Mouse (Mus musculus): Measurements from ENCODE around the gene Islr.

Islr gene

DNA sequence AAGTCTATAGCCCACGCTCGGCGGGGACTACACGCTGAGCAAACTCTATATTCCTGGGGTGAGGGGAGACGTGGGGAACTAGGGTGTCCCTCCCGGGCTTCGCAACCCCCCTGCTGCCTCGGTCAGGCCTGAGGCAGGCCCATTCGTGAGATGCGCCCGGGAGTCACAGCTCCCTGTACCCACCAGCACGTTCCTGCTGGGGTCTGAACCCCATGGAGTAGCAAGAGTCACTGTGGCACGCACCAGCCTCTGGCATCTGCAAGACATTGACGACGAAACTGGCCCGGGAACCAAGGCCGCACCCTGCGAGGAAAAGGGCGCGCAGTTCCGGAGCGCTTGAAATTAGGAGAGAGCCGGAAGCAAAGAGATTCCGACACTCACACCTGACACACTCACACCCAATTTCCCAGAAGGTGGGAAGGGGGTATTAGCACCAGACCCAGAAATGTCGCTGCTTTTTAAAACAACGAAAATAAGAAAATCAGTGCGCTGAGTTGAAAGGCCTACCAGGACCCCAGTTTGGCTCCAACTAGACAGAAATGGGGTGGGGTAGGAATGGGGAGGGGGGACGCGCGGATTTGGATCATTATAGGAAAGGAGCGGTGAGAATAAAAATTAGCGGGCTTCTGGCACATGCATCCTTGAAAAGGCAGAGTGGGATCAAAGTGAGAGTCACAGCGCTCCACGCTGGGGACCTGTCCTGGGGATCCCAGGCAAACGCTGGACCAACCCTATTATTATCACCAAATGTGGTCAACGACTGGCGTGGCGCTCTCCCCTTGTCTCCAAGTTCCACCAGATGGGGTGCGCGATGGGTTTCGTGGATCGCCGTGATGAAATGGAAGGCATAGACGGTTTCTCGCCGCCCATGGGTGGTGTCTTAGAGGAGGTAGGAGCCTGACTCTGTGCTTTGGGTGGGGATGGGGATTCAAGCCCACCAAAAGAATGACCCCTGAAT is 7.2 kb downstream of the Islr start:
- DNase-seq (ENCODE audit: low spot score in 2 of 2): no peak

DNA sequence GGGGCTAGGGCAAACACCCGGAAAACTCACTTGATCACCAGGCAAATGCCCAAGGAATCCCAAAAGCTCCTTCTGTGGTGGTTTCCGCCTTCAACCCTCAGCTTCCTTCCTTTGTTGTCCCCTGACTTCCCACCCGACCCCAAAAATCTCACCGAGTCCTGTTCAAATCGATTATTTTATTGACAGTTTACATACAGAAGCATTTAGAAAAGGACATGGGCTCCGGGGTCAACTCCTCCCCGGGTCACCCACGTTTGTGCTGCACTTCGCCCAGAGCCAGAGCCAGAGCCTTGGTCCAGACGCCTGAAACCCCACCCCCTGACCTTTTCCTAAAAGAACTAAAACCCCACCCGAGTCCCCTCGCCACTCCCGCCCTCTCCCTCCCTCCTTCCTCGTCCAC is 8.0 kb downstream of the Islr start:
- DNase-seq (ENCODE audit: low spot score in 2 of 2): no peak

- DNase-seq (ENCODE audit: low spot score in 2 of 2): no peak
Measured at GRCm38 (mm10) chr9:58195671-58196070, 8.4 kb downstream of the Islr start.

DNA sequence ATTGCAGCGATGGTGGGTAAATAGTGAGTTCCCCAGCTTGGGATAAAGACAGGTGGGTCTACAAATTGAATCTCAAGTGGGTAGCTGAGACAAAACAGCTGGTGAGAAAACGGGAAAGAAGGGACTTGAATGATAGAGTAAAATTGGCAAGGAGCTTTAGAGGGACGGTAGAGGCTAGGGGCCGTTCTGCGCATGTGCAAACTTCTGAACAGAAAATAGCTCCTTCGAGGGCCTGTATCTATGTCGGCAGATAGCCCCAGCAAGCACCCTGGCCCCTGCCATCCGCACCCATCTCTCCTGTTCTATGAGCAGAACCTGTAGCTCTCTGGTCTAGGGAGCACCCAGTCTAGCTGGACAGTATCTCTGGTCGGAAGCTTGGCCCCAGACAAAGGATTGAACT is 9.9 kb downstream of the Islr start:
- no peak for DNase-seq (ENCODE audit: low spot score in 2 of 2)

- no peak for DNase-seq (ENCODE audit: low spot score in 2 of 2)
Measured at GRCm38 (mm10) chr9:58184456-58184855, 19.6 kb downstream of the Islr start.

- DNase-seq (ENCODE audit: low spot score in 2 of 2): no peak
Measured at GRCm38 (mm10) chr9:58179390-58179789, 24.7 kb downstream of the Islr start.

DNA sequence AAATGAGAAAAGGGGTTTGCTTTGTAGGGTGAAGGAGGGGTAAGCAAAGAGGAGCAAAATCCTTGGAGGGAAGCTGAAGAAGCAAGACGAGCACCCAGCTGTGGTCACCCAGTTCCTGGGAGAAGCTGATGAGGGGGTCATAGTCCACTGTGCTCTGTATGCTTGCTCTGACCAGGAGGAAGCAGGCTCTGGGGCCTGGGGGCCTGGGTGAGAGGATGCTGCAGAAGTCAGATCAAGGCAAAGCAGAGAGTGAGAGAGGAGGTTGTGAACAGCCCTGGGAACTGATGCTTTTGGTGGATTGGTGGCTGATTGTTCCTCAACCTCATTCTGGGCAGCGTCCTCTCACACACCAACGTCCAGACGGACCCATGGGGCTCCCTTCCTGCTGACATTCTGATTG is 26.9 kb downstream of the Islr start:
- DNase-seq (ENCODE audit: low spot score in 2 of 2): no peak

GRCm38 (mm10) chr9:58175745-58176487 is 28.2 kb downstream of the Islr start:
- DNase-seq (ENCODE audit: low spot score in 2 of 2): no peak

GRCm38 (mm10) chr9:58174818-58175251 is 29.3 kb downstream of the Islr start:
- no peak for DNase-seq (ENCODE audit: low spot score in 2 of 2)

DNA sequence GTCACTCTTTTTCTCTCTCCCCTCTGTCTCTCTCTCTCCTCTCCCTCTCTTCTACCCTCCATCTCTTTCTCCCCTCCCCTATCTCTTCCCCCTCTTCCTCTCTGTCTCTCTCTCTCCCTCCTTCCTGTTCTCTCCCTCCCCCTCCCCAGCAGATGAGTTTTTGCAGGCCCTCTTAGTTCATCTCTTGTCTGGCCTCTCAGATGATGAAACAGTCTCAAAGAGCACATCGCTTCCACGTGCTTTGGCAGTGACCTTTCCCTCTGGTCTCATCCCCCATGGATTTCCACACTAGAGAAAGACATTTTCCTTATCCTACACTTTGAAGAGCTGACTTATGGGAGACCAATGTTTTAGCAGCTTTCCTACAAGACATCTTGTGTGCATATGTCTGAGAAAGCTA is 31.2 kb downstream of the Islr start:
- DNase-seq (ENCODE audit: low spot score in 2 of 2): no peak

GRCm38 (mm10) chr9:58169426-58169825 is 34.7 kb downstream of the Islr start:
- no peak for DNase-seq (ENCODE audit: low spot score in 2 of 2)

- no peak for DNase-seq (ENCODE audit: low spot score in 2 of 2)
Measured at GRCm38 (mm10) chr9:58168880-58169279, 35.2 kb downstream of the Islr start.

DNA sequence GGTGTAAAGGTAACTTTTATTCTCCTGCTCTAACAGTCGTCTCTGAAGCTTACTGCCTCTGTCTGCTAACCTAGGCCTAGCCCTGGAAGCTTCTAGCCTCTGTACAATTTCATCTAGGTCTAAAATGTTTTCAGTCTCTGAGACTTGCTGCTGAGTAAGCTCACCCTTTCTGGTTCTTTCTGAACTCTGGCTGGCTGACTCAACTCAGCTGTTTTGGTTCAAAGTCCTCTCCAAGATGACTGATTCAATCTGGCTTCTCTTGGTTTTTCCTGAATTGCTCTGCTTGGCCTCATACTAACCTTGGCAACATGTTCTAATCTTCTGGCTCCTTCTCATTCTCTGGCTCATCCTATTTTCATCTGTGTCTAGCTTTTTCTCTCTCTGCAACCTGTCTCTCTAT is 38.3 kb downstream of the Islr start:
- DNase-seq (ENCODE audit: low spot score in 2 of 2): no peak

- no peak for DNase-seq (ENCODE audit: low spot score in 2 of 2)
Measured at GRCm38 (mm10) chr9:58163146-58163545, 41.0 kb downstream of the Islr start.

DNA sequence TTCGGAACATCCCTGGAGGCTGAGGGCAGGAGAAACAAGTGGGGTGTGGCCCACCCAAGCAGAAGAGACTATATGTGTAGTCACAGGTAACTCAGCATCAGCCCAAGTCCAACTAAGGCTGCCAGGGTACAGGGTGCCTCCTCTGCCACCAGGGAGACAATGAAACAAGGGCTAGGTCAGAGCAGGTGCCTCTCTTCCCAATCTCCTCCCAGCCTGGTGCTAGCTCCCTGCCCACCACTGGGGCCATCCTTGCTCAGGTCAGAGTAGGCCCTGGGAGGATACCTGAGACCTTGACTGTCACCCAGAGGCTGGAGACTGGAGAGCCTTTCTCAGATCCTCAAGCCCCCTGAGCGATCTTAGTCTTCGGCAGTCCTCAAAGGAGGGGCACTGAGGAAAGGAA is 41.9 kb downstream of the Islr start:
- no peak for DNase-seq (ENCODE audit: low spot score in 2 of 2)

DNA sequence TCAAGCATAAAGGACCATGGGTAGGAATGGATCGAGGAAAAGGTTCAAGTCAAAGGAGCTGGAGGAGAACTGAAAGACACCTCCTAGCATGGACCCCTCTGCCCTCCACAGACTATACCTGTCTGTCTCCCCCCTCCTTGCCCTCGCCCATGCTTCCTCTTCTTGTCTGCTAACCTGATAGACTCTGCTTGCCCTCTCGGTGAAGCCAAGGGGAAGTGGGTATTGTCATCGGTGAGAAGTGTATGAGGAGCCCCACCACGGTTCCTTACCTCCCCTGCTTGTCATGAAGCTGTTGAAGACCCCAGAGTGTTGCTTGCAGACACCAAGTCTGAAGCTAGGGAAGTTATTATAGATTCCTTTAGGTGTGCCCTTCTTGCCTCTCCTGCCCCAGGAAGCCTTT is 43.8 kb downstream of the Islr start:
- peak; percentile 32 to 36 for DNase-seq (ENCODE audit: low spot score in 2 of 2)

GRCm38 (mm10) chr9:58159855-58160254 is 44.3 kb downstream of the Islr start:
- DNase-seq (ENCODE audit: low spot score in 2 of 2): no peak

GRCm38 (mm10) chr9:58158541-58159311 is 45.4 kb downstream of the Islr start:
- DNase-seq (ENCODE audit: low spot score in 2 of 2): no peak

- no peak for DNase-seq (ENCODE audit: low spot score in 2 of 2)
Measured at GRCm38 (mm10) chr9:58157838-58158237, 46.3 kb downstream of the Islr start.

- DNase-seq (ENCODE audit: low spot score in 2 of 2): no peak
Measured at GRCm38 (mm10) chr9:58156819-58157560, 47.1 kb downstream of the Islr start.

GRCm38 (mm10) chr9:58155366-58155765 is 48.7 kb downstream of the Islr start:
- no peak for DNase-seq (ENCODE audit: low spot score in 2 of 2)

Data from spleen, postnatal 36 days (tissue).